Mouse (Mus musculus) layer of hippocampus, adult 8-10 months (tissue): ENCODE data around the gene Mroh2a. TPM values are rescaled to one million over a fixed set of nuclear protein-coding genes. Genes with fewer than 3 reads are reported as not detected.

Experiments
- DNase-seq, 2 experiments: peaks; one replicate each; pipeline ENCODE4 v3.0.0; 2022; ENCODE audit warnings: low spot score in 2 of 2
- total RNA-seq, 4 experiments: library from RNA; stranded (reverse); gene quantifications; 2 replicates each; pipeline ENCODE4 v1.2.4; 2022

The Mroh2a gene
- total RNA-seq, 4 experiments from 2014 or later: 0.06 to 0.16 TPM; not detected in 2

DNA sequence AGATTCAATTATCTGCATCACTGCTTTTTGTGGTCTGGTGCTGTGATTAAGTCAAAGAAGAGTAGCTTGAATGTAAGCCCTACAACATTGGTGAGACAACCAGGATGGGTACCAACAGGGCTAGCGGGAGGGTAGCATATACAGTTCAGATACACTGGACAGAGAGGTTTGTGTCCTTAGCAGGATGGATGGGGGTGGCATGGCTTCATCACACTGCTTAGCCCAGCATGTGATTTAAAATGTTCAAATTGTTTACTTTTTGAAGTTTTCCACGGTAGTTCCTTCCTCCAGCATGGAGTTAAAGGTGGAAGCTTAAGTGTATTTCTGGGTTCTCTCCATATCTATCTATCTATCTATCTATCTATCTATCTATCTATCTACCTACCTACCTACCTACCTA lies 62.4 kb downstream of the Mroh2a start:
- DNase-seq: no peak

DNA sequence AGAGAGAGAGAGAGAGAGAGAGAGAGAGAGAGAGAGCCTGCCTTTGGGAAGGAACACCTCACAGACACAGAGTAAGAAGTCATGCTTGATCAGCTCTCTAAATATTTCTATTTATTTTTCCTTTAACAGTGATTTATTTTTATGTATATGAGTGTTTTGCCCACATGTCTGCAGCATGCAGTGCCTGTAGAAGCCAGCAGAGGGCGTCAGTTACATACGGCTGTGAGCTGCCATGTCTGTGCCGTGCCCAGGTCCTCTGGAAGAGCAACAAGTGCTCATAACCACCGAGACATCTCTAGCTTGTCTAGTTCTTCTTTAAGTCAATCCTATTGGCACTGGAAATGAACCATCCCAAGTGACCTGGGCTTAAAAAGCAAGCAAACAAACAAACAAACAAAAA lies 63.1 kb downstream of the Mroh2a start:
- DNase-seq: no peak

DNA sequence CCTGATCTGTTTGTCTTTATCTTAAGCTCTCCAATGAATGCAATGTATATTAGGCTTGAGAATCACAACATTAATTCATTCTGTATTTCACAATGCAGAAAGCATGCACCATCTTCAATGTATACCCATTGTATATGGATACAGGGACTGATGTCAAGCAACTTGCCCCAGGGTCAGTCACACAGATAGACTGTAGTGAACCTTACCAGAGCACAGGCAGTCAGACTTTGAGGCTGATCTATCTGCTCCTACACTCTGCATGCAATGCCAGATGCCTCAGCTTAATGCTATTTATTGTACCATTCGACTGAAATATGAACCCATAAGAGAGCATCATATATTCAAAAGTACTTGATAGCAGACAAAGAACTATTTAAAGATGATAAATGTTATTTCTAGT lies 63.7 kb downstream of the Mroh2a start:
- DNase-seq: no peak

DNA sequence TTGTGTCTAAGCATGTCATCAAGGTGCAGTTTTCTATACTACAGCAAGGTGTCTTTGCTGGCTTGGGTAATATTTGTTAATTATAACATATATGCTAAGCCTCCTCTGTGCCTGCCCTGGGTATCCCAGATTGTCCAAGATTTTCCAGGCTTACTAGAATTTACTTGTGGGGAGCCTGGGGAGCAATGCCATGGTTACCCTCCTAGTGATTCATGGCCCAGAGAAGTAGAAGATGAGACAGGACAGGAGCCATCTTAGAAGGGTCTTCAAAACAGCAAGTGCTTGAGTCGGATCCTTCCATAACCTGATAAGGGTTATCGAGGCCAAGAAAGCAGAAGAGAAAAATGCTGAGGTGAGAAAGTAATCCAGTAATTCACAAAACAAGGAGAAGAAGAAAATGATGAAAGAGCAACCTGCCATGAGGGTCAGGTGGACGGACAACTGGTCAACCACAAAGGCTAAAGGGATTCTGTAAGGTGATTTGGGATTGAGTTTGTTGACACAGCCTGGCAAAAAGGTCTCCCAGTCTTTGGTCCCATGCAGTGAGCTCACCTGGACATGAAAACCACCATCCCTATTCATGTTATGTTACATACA lies 64.7 kb downstream of the Mroh2a start:
- no peak for DNase-seq

DNA sequence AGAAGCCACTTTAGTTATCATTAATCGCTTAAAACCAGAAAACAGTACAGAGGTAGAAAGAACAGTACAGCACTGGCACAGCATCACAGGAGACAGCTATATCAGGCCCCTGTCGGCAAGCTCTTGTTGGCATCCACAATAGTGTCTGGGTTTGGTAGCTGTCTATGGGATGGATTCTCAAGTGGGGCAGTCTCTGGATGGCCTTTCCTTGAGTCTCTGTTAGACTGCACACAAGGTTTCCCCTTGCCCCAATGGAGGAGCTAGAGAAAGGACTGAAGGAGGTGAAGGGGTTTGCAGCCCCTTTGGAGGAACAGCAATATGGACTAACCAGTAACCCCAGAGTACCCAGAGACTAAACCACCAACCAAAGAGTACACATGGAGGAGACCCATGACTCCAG lies 65.3 kb downstream of the Mroh2a start:
- DNase-seq: no peak

DNA sequence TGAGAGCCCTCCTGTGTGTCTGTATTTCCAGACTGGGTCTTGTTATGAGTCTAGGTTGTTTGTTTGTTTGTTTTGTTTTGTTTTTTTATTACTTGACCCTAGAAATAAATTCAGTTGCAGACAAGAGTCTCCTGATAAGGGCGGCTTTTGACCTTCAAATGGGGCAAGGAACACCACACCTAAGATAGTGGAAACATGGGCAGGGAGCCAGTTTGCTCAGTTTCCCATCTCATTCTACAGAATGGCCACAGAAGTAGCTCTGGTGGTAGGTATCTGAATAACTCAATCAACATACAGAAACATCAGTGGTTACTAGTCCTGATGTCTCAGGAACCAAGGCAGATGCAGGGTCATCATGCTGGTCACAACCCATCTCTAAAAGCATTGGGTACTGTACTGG lies 67.9 kb downstream of the Mroh2a start:
- DNase-seq: no peak

DNA sequence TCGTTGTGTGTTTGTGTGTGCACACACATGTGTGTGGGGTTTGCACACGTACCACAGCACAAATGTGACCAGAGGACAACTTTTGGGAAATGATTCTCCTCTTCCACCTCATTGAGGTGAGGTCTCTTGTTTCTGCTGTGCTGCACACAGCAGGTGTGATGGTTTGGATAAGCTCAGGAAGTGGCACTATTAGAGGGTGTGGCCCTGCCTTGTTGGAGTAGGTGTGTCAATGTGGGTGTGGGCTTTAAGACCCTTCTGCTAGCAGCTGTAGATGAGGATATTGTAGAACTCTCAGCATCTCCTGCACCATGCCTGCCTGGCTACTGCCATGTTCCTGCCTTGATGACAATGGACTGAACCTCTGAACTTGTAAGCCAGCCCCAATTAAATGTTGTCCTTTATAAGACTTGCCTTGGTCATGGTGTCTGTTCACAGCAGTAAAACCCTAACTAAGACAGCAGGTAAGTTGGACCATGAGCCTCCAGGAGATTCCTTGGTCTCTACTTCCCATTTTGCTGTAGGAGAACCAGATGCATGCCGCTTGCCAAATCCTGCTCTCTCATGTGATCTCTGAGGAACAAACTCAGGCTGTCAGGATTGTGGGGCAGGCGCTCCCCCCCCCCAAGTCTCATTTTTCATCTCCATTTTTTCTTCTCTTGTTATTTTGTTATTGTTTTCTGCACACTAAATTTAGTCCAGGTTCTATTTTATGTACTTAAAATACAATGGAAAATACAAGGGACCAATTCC lies 69.6 kb downstream of the Mroh2a start:
- DNase-seq: no peak

DNA sequence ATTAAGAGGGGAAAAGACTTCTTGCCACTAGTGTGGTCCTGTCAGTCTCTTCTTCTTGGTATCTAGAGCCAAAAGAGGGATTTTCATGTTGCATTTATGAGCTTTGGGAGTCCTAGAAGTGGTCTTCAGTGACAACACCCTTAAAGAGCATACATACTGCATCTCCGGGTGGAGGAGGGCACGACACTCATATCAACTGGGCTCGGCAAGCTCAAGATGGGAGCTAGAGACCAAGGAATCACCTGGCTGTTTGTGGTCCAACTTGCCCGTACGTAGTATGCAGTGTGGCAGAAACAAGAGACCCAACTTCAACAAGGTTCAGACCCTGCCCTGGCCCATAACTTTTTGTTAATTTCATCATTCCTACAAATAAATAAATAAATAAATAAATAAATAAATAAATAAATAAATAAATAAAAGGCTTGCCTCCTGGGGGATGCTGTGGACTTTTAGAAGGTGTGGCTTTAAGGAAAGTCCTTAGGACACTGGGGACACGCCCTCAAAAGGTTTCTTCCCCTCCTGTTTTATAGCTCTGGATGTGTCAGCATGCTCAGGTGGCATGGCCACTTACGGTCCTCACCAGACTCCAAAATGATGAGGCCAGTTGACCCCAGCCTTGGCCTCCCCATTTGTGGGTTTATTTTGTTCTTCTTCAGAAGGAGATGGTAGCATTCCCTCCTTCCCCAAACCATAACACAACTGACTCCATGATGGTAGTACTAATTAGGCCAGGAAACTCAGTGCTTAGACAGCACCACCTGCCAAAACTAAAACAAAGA lies 70.9 kb downstream of the Mroh2a start:
- DNase-seq: no peak

DNA sequence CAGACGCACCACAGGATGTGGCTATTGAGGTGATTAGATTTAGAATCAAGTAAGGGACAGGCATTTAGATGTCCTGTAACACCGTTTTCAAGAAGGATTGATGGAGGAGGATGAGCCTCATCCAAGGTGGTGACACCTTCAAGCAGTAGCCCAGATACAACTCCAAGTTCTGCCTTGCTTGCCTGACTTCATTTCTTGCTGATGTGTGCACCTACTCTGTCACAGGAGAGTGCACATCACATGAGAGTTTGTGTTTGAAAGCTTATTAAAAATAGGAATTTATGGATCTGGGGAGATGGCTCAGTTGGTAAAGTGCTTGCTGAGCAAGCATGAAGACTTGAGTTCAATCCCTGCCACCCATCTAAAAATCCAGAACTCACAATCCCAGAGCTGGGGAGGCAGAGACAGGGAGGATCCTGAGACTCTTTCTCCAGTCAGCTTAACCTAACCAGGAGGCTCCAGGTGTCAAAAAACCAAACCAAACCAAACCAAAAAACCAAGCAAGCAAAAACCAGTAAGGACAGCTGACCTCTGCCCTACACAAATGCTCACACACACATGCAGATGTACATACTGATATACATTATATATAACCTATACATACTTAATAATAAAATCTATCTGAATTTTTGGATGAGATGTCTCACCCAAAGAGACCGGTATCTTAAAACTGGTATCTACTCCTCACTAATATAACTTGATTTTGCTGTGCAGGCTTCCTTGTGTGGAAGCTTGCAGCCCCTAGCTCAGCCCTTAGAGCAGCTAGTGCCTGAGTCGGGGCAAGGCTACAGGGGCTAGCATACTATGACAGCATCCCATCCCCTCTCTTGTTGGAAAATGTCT lies 72.1 kb downstream of the Mroh2a start:
- DNase-seq: no peak

DNA sequence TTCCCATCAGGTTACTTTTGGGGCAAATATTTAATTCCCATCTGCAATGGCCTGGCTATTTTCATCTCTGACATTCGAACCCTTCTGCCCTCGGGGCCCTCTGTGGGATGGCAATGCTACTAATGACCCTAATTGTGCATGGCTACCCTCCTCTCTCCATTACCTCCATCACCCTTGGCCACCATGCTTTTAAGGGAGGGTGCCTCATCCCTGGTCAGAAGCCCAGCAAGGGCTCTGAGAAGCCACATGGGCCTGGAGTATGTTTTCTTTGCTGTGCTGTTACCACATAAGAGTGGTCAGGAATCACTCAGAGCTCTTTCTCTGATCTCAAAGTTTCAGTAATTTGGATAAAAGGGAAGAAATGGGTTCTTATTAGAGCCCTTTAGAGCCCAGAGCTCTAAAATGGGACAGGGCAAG lies 72.8 kb downstream of the Mroh2a start:
- DNase-seq: no peak

DNA sequence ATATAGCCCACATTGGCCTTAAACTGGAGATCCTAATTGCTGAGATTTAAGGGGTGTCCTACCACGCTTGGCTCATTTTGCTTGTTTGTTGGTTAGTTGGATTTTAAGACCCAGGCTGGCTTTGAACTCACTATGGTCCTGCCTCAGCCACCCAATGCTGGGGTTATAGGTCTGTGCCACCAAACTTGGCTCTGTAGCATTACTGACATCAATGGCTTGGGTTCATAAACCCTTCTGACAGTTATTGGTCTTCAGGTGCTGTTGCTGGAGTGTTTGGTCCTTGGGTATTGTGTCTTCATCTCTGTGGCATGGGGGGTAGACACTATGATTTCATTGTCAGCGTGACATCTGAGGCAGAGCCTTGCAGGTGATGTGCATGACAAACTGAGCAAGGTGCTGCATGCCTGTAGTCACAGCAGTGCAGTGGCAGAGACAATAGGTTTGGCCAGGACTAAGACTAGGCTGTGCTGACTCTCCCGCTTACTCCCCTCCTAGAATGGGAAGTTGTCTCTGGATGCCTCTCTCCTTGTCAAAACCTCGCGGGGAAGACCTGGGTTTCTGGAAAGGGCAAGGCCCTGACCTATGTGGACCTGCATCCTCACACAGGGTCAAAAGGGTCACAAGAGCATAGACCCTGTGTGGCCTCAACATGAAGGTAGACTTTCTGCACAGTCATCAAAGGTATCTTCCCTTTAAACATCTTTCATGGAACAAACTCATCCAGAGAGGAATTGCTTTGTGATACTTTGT lies 73.7 kb downstream of the Mroh2a start:
- DNase-seq: no peak

DNA sequence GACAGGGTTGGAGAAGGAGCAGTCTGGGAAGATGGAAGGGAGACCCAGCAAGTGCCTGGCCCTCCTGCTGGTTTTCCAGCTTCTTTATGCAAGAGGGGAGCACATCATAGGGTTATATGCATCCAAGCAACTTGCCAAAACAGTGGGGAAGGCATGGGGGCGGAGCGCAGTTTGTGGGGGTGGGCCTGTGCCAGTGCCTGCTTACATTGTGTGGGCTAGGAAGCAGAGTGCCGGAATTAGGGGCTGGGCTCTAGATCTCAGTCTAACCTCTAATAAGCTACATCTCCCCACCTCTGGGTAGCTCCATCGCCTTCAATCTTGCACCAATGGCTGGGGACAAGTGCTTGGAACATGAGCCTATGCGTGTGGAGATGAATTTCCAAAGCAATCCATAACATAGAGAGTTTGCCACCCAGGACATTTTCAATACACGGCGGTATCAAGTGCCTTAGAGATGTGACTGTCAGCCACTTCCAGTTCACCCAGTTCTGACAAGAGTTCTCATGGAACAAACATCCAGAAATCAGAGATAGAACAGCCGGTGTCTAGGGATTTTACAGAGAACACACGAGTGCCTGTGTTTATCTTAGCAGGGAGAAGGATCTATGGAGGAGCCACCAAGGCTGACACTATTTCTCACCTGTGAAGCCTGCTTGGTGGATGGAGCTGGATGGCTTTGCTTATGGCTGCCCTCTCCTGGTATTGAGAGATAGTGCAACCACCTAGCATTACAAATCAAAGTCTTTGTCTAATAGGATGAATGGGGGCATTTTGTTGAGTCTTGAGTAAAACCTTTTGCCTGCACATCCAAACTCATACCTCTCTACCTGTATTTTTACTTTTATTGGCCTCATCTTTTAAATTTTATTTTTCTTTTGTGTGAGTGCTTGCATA lies 74.6 kb downstream of the Mroh2a start:
- DNase-seq: no peak

DNA sequence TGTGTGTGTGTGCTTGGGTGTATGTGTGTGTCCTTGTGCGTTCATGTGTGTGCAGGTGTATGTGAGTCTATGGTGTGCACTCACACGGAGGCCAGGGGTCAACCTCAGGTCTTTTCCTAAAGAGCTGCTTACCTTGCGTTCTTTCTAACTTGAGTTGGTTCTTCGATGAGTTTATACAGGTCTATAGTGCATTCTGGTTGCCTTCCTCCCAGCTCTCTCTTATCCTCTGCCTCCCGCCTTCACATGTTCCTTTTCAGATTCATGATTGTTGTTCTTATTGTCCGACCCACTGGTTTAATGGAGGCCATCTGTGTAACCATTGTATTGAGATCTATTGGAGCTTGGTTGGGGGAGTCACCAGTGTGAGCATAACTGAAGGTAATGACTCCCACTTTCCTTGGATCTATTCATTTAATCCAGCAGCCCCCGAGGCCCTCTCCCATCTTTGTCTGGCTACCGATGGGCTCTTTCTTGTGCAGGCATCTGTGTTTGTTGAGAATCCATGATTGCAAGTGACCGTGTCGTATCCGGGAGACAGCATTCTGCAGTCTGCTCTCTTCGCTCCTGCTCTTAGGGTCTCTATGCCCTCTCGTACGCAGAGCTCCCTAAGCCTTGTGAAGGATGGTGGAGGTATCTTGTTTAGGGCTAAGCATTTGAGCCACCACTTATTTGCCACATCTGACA lies 75.4 kb downstream of the Mroh2a start:
- no peak for DNase-seq

DNA sequence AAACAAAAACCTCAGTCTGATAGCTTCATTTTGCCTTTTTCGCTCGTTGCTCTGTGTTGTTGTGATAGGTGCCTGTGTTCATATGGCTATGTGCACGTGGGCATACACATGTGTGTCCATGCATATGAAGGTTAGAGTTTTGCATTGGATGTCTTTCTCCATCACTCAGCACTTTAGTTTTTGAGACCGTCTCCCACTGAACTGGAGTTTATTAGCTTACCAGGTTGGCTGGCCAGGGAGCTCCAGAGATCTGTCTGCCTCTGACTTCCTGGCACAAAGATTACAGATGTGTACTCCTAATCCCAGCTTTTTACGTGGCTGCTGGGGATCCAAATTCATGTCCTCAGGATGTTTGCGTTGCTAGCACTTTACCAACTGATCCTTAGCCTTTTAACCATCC lies 77.0 kb downstream of the Mroh2a start:
- no peak for DNase-seq

DNA sequence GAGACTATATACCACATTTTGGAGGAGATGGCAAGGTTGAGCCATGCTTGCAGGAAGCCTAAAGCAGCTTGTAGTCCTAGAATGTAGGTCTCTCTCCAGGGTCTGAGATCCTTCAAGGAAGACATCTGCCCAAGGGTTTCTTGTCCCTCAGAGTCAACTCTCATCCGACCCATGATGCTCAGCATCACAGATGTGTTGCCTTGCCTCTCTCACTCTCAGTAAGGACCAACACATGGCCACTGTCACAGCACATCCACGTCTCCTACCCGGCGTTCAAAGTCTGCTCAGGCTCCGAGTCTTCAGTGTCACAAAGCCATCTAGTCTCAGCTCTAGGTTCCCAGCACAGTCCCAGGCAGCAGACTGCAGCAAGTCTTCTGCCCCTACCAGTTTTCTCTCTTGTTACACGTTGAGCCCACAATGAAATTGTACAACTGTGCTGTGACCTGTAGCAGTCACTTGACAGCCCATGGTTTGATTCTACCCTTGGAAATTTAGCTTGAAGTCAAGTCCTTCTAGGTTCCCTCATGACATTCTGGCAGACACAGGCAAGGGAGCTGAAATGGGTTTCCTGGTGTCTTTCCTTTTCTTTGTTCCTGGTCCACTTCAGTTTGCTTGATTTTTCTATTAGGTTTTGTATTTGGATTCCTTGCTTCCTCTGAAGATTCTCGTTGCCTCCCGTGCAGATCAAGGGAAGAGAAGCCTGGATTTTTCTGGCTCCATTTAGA lies 77.6 kb downstream of the Mroh2a start:
- DNase-seq: no peak

DNA sequence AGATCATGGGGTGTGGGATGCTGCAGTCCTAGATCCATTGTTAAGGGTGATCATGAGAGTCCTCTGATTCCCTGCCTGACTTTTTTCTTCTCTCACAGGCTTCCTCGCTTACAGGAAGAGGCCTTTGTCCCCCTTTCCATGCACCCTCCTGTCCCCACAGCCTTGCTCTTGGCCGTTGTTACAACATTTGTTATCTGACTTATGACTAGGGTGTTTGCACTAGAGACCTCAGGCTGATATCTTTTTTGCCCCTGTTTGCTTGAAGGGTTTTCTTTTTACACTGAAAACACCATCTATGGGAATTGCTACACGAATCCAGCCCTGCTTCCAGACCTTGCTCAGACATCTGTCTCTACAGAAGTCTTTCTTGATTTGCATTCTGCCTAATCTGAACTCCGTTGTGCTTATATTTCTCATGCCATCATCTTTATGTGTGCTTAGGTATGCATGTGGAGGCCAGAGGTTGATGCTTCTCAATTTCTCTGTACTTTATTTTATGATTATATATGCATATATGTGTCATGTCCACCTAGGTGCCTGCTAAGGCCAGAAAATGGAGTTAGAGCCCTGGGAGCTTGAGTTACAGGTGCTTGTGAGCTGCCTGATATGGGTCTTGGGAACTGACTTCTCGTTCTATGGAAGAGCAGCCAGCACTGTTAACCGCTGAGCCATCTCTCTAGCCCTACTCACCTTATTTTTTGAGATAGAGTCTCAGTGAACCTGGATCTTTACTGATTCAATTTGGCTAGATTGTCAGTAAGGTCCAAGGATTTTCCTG lies 78.4 kb downstream of the Mroh2a start:
- DNase-seq: no peak

DNA sequence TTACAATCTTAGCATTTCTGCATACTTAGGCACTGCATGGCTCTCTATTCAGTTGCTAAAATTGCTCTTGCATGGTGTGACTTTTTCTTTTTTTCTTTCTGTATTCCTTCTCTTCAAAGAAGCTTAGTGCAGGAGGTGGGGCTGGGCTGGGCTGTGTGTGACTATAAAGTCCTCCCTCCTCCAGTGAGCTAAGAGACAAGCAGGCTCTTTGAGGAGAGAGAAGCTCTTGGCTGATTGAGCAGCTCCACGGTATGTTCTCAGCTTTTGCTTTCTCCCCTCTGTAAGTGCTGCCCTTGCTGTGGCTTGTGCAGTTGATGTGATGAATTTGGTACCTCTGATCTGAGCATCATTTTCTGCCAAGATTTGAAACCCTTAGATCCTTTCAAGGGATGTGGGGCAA lies 79.8 kb downstream of the Mroh2a start:
- DNase-seq: no peak

DNA sequence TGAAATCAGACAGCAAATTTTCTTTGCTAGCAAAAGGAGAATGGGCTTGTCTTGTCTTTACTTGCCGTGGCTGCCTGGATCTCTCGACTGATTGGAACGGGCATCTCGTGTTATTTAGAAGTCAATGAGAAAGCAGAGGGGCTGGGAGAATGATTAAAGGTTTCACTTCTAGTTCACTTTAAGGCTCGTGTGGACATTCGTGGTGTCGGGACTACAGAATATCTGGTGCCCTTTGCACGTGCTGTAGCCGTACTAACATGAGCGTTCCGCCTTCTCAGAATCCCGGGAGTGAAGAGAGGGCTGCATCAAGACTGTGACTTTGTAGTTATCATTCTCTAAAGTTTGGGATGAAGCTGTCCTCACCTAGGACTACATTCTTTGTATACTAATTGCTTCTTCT lies 80.4 kb downstream of the Mroh2a start:
- no peak for DNase-seq
